In the genomic region with DNA sequence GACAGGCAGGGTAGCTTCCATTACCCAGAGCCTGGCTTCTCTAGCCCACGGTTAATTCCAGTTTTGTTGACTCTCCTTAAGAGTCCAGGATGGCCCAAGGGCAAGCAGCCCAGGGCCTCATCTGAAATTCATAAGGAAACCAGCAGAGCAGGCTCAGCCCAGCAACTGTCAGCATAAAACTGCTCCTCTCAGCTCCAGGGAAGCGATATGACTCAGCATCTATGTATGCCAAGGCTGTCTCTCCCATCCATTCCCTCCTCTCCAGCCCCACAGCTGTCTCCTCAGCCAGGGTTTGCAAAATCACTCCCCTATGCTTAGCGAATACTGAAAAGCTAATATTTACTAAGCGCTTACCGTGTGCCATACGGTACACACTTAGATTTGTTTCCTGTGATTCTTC, we compare ENCODE assay signal across 9 mouse cellular contexts.
DNase-seq lines count a peak whose midpoint lies in the region; ATAC-seq and TF ChIP-seq lines count a peak whose summit lies in the region.
"Had no signal": no experiment of that assay in that cellular context is flagged by ENCODE, and none has a peak within 500 bp of the region (broad histone marks: within the 10 kb centered on the region; RNA-seq: fewer than 3 reads in every experiment).

No protein-coding gene starts in this region.

- peak; percentile 7 to 12 for DNase-seq in lung, adult 18-20 months
- DNase-seq in lung, postnatal 14 days, result no peak
- DNase-seq in brain, embryonic 14.5 days (ENCODE audit: low read depth), result peak; percentile 73
- DNase-seq in heart, postnatal 14 days, result peak; percentile 46 to 63
- no peak for DNase-seq in cerebellum, adult 11-12 months
- DNase-seq in thymus, postnatal 10 days (ENCODE audit: low spot score in 2 of 2), result no peak
- DNase-seq in cerebellum, adult 9-10 months, result no peak

- no peak for TF ChIP-seq POLR2A in brain, embryonic 14.5 days (IDR thresholded peaks at IDR 0.05; ENCODE audit: borderline replicate concordance, extremely low read depth, insufficient read depth, insufficient read length, poor library complexity, severe bottlenecking)

- peak; percentile 77 for ATAC-seq in midbrain, embryonic 15.5 days (replicated peaks)

- WGBS in midbrain, embryonic 15.5 days, result 70% methylated on average over 6 of the region's 6 CpGs

- no peaks in the 10 kb centered on the region for H3K36me3 ChIP-seq in midbrain, embryonic 15.5 days (replicated peaks)
- H3K36me3 ChIP-seq: heart, embryonic 13.5 days had no signal

- H3K27me3 ChIP-seq in midbrain, embryonic 15.5 days (replicated peaks), result no peaks in the 10 kb centered on the region
- H3K27me3 ChIP-seq: heart, embryonic 13.5 days had no signal

- H3K4me2 ChIP-seq in midbrain, embryonic 15.5 days, result no peak overlapping the region
- H3K4me2 ChIP-seq: heart, embryonic 13.5 days had no signal

- H3K9me3 ChIP-seq in midbrain, embryonic 15.5 days, result 0 out of 2 replicates have a peak, but pooled peaks cover 3% of the 10 kb centered on the region

- H3K4me3 ChIP-seq in midbrain, embryonic 15.5 days, result no peak overlapping the region
- H3K4me3 ChIP-seq: heart, embryonic 13.5 days had no signal

- intact Hi-C loops in heart, postnatal 14 days (cut with DNase I), result no loop called here

- peaks cover 8% of the 10 kb centered on the region; the same call in 1 of the 2 replicates for H3K4me1 ChIP-seq in midbrain, embryonic 15.5 days

- H3K9ac ChIP-seq in midbrain, embryonic 15.5 days, result no peak overlapping the region
- H3K9ac ChIP-seq: heart, embryonic 13.5 days had no signal

- TF ChIP-seq CTCF in brain, embryonic 14.5 days (IDR thresholded peaks at IDR 0.05; ENCODE audit: borderline replicate concordance, extremely low read depth, insufficient read depth, insufficient read length), result no peak

- no peak overlapping the region for H3K27ac ChIP-seq in midbrain, embryonic 15.5 days
- H3K27ac ChIP-seq: heart, embryonic 13.5 days had no signal

Comparison
In these comparisons a context has a peak if more than half of its experiments do, and no peak if none do; other contexts are left out.
1. DNase-seq: peak in lung, adult 18-20 months (2 of 2), brain, embryonic 14.5 days (single experiment) and heart, postnatal 14 days (2 of 2); none in lung, postnatal 14 days (single experiment), cerebellum, adult 11-12 months (single experiment), thymus, postnatal 10 days (0 of 2) and cerebellum, adult 9-10 months (single experiment).